Mouse (Mus musculus) kidney, postnatal 25 days (tissue): ENCODE data around the gene Cela1.

Experiments
- DNase-seq, 2 experiments: peaks; one replicate each; pipeline ENCODE4 v3.0.0; 2021; ENCODE audit warnings: mixed read lengths in 2 of 2

The Cela1 gene

GRCm38 (mm10) chr15:100687430-100687971, at the start of gene Cela1:
Cela1 (minus strand) TSS chr15:100687921.
- DNase-seq, result no peak

GRCm38 (mm10) chr15:100735953-100736300, 48.2 kb upstream of the Cela1 start:
- no peak for DNase-seq

GRCm38 (mm10) chr15:100735095-100735952, 47.6 kb upstream of the Cela1 start:
- DNase-seq, result no peak

- no peak for DNase-seq
Observed at GRCm38 (mm10) chr15:100732580-100732979, 44.9 kb upstream of the Cela1 start.

GRCm38 (mm10) chr15:100731081-100731480, 43.4 kb upstream of the Cela1 start:
- DNase-seq, result no peak

- DNase-seq, result peak in 1 of 2 experiments; percentile 54
Observed at GRCm38 (mm10) chr15:100729281-100729985, 41.7 kb upstream of the Cela1 start, which contains the start of gene Galnt6. Galnt6 (minus strand) TSS chr15:100729376.

GRCm38 (mm10) chr15:100728586-100728985, 40.9 kb upstream of the Cela1 start:
- DNase-seq, result peak in 1 of 2 experiments; percentile 8

GRCm38 (mm10) chr15:100727834-100728233, 40.1 kb upstream of the Cela1 start:
- DNase-seq, result peak in 1 of 2 experiments; percentile 12

GRCm38 (mm10) chr15:100726721-100727120, 39.0 kb upstream of the Cela1 start:
- no peak for DNase-seq

- no peak for DNase-seq
Observed at GRCm38 (mm10) chr15:100723505-100723904, 35.8 kb upstream of the Cela1 start.

- no peak for DNase-seq
Observed at GRCm38 (mm10) chr15:100722564-100722963, 34.8 kb upstream of the Cela1 start.

GRCm38 (mm10) chr15:100722026-100722425, 34.3 kb upstream of the Cela1 start:
- no peak for DNase-seq

- DNase-seq, result no peak
Observed at GRCm38 (mm10) chr15:100721445-100721844, 33.7 kb upstream of the Cela1 start.

GRCm38 (mm10) chr15:100720066-100720465, 32.3 kb upstream of the Cela1 start:
- no peak for DNase-seq

GRCm38 (mm10) chr15:100719217-100719616, 31.5 kb upstream of the Cela1 start:
- DNase-seq, result no peak

GRCm38 (mm10) chr15:100718572-100718971, 30.9 kb upstream of the Cela1 start:
- peak in 1 of 2 experiments; percentile 24 for DNase-seq

GRCm38 (mm10) chr15:100717933-100718332, 30.2 kb upstream of the Cela1 start:
- no peak for DNase-seq

GRCm38 (mm10) chr15:100715399-100715993, 27.8 kb upstream of the Cela1 start:
- peak; percentile 32 to 54 for DNase-seq

GRCm38 (mm10) chr15:100714470-100714869, 26.7 kb upstream of the Cela1 start:
- DNase-seq, result peak; percentile 18 to 42

GRCm38 (mm10) chr15:100710838-100711237, 23.1 kb upstream of the Cela1 start:
- peak; percentile 57 to 78 for DNase-seq

GRCm38 (mm10) chr15:100708433-100709078, 20.8 kb upstream of the Cela1 start:
- no peak for DNase-seq

GRCm38 (mm10) chr15:100706226-100706625, 18.5 kb upstream of the Cela1 start:
- DNase-seq, result no peak

- DNase-seq, result no peak
Observed at GRCm38 (mm10) chr15:100705376-100705775, 17.7 kb upstream of the Cela1 start.
